Mouse (Mus musculus) spleen, adult 12 weeks (tissue): ENCODE measurements around the gene Cnih3.

Source experiments
- DNase-seq: peaks from one replicate; pipeline ENCODE4 v3.0.0; 2022; ENCODE audit warnings: low spot score

The Cnih3 gene

DNA sequence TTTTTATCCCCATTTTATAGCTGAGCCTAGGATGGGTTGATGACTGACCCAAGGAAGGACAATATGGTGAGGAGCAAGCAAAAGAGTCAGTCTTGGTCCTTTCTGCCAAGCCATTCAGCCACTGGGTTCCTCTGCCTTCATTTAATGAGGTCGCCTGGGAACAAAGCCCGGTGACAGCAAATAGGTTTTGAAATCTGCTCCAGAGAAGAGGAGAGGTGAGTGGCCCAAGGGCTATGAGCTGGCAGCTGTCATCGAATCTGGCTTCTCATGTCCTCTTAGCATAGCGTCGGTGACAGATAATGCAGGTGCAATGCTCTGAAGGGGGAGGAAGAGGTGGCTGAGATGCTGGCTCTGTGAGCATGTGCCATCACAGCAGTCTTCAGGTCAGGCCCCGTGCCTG is 100.7 kb downstream of the Cnih3 start:
- no peak for DNase-seq

DNA sequence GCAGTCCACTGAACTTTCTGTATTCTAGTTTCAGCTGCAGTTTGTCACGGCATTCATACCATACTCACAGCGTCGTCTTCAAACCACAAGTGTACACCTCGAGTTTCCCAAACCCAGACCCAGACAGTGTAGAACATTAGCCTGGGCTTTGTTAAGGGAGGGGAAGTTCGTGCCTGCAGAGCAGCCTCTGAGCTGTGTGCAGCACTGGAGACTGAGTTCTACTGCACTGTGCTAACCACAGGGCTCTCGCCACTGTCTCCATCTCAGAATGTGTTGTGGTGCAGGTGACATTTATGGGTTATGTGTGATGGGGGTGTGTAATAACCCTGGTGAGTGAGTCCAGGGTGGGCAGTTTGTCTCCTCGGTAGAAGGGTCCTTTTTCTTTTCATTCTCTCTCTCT is 104.5 kb downstream of the Cnih3 start:
- DNase-seq = no peak

- no peak for DNase-seq
Measured at GRCm38 (mm10) chr1:181459431-181460105, 107.1 kb downstream of the Cnih3 start.

- no peak for DNase-seq
Measured at GRCm38 (mm10) chr1:181460283-181460682, 107.9 kb downstream of the Cnih3 start.

DNA sequence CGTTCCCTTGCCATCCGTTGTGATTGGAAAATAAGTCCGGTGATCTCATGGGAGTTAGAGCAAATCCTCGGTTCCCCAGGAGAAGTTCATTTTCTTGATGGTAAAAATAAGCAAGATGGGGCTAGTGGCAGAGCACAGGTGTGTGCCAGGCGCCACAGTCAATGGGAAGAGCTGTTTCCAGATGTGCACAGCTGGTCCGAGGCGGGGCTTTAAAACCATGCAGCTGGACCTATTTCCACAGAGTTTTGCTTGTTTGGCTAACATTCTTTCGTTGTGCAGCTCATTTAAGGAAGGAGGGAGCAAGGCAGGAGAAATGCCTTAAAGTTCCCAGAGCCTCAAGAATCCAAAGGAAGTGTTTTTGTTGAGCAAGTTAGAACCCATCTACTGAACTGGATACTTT is 109.1 kb downstream of the Cnih3 start:
- no peak for DNase-seq

- no peak for DNase-seq
Measured at GRCm38 (mm10) chr1:181462051-181462905, 109.8 kb downstream of the Cnih3 start.

DNA sequence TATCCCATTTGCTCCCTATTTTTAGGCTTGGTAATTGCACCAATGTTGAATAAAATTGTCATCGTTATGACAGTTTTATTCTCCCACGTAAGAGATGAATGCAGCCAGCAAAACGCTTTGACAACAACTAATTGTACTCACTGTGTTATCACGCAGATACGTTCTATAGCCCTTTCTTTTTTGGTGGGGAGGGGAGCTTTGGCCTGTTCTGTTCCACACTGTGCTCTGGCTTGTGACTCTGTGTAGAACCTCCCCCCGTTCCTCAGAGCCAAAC is 110.4 kb downstream of the Cnih3 start:
- DNase-seq = no peak

DNA sequence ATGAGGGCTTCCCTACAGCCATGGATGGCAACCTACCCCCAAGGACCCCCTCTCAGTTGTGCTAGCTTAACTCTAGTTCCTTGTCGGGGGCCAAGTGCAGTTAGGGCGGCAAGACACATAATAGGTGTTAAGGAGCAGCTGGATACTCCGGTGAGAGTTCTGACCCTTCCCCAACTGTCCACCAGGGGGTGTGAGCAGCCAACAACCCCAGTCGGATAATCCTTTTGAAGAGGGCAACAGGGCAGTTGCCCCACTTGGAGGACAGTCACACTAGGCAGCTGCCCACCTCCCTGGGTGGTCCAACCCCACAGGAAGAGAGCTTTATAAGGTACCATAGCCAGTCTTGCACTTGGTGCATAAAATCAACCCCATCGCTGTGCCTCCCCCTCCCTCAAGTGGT is 112.6 kb downstream of the Cnih3 start:
- DNase-seq = no peak

GRCm38 (mm10) chr1:181466040-181466439 is 113.6 kb downstream of the Cnih3 start:
- DNase-seq = no peak

GRCm38 (mm10) chr1:181466601-181467320 is 114.3 kb downstream of the Cnih3 start:
- DNase-seq = no peak

- DNase-seq = no peak
Measured at GRCm38 (mm10) chr1:181467321-181467670, 114.9 kb downstream of the Cnih3 start.

DNA sequence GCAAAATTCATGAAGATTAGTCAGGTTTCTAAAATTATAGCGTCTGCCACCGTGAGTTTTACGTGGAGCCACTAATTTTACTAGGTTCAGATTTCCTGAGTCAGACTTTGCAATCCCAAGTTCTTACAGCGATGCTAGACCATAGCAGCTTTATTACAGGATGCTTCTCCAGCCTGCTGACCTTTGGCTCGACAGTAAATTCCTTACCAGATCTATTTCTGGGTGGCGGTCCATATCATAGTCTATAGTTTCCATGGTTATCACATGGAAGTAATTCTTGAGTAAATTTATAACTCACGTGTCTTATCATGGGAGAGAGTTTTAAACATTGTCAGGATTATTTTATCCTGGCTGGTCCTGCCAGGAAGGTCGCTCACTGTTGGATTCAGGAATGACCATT is 117.0 kb downstream of the Cnih3 start:
- no peak for DNase-seq

GRCm38 (mm10) chr1:181476141-181476540 is 123.7 kb downstream of the Cnih3 start:
- DNase-seq = no peak

DNA sequence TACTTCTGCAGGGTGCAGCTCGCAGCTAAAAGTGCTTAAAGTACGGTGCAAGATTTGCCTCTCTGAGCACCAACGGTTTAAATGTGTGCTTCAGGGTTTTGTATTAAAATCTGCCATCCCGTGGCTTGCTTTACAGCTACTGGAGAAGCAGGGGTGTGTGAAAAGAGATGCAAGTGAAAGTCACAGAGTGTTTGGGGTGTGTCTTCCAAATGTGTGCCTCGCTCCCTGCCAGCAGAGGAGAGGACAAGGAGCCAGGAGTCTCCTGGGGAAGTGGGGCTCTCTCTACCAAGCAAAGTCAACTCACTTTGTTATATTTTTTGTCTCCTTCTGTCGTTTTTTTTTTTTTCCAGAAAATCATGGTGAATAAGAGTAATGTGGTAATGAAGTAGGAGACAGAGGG is 124.1 kb downstream of the Cnih3 start:
- DNase-seq = no peak

DNA sequence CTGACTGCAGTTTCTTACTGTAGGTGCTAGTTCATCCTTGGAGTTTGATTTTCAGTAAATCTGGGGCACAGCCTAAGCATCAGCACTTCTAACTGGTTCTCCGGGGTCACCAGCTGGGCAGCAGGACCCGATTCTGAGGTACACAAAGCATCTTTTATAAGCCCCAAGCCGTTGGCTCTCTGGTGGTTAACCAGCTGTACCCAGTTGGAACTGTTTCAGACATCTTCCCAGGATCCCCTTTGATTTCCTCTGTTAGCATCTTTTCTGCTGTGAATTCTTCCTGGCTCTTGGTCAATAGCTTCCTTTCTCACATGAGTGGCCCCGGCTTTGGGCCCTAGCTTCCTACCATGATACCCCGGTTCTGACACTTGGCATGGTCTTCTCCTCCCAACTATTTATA is 132.3 kb downstream of the Cnih3 start:
- DNase-seq = no peak

GRCm38 (mm10) chr1:181503471-181503870 is 151.0 kb downstream of the Cnih3 start:
- no peak for DNase-seq

DNA sequence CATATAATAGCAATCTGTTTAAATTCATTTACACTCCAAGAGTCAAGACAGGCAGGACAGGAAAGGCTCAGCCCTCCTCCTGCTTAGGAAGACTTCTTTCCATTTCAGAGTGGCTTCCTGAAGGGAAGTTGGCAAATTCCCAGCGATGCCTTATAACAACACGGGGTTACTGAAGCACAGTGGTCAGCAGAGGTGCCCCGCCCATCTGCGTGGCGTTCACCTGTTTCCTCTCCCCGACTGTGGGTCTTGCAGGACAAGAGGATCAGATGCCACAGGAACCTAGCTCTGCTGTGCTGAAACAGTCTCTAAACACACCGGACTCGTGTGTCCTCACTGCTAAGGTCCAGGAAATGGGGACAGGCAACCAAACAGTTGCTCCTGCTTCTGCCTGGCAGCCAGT is 152.9 kb downstream of the Cnih3 start:
- DNase-seq = no peak
